Mouse (Mus musculus) ES-E14 (cell line): ENCODE results near the gene Izumo1. TPM values are rescaled to one million over a fixed set of nuclear protein-coding genes. Genes with fewer than 3 reads are reported as not detected.
A peak's percentile ranks its signal among the peaks of the same experiment; 100 is the strongest.

Experiments used
- DNase-seq: peaks from one replicate; pipeline ENCODE4 v3.0.0-alpha.2; 2013; ENCODE audit warnings: low read depth, low spot score
- H3K27ac ChIP-seq: 2 replicates; pipeline ENCODE4 v1.5.1; 2012; ENCODE audit warnings: low read depth, mild to moderate bottlenecking, low read length, moderate library complexity, mixed read lengths; ENCODE audit not compliant: poor library complexity, insufficient read depth, severe bottlenecking
- H3K36me3 ChIP-seq: 2 replicates; pipeline ENCODE4 v1.6.1; 2012; ENCODE audit warnings: mild to moderate bottlenecking, low read length, moderate library complexity, mixed read lengths; ENCODE audit not compliant: control insufficient read depth, poor library complexity, insufficient read depth, severe bottlenecking
- H3K4me1 ChIP-seq, 2 experiments: fragments of 150-350 bp in 1 of 2; sonication (generic) in 1 of 2; 2 replicates each; pipeline ENCODE4 v1.6.1; 2012; ENCODE audit warnings: low read length in 2 of 2, mild to moderate bottlenecking in 1 of 2, mixed read lengths in 1 of 2; ENCODE audit not compliant: control insufficient read depth in 2 of 2, insufficient read depth in 2 of 2, poor library complexity in 1 of 2
- H3K4me3 ChIP-seq, 2 experiments: fragments of 150-350 bp in 1 of 2; sonication (generic) in 1 of 2; 2 replicates each; pipeline ENCODE4 v1.5.1; 2012; ENCODE audit warnings: low read length in 2 of 2, low read depth in 1 of 2, mild to moderate bottlenecking in 1 of 2, mixed read lengths in 1 of 2; ENCODE audit not compliant: insufficient read depth in 1 of 2, poor library complexity in 1 of 2, severe bottlenecking in 1 of 2
- H3K9ac ChIP-seq: 2 replicates; pipeline ENCODE4 v1.6.1; 2012; ENCODE audit warnings: low read depth, mild to moderate bottlenecking, low read length, mixed read lengths; ENCODE audit not compliant: poor library complexity, insufficient read depth, severe bottlenecking
- H3K9me3 ChIP-seq: fragments of 150-350 bp; sonication (generic); 2 replicates; pipeline ENCODE4 v1.6.1; 2012; ENCODE audit warnings: low read depth, mild to moderate bottlenecking, low read length; ENCODE audit not compliant: control insufficient read depth, insufficient read depth
- CHD2 ChIP-seq: IDR thresholded peaks from 2 replicates; pipeline ENCODE4 v1.6.1; 2014; ENCODE audit warnings: mild to moderate bottlenecking, low read depth, low read length, inconsistent platforms
- HCFC1 ChIP-seq: IDR thresholded peaks from 2 replicates; pipeline ENCODE4 v1.6.1; 2012; ENCODE audit warnings: low read length, inconsistent platforms, borderline replicate concordance; ENCODE audit not compliant: insufficient read depth
- MAFK ChIP-seq: IDR thresholded peaks from 2 replicates; pipeline ENCODE4 v1.6.1; 2014; ENCODE audit warnings: mild to moderate bottlenecking, low read depth, low read length, inconsistent platforms; ENCODE audit not compliant: insufficient read depth
- ZC3H11A ChIP-seq: IDR thresholded peaks from 2 replicates; pipeline ENCODE4 v1.6.1; 2012; ENCODE audit warnings: low read depth, mild to moderate bottlenecking, inconsistent platforms, low read length, borderline replicate concordance
- ZNF384 ChIP-seq: IDR thresholded peaks from 2 replicates; pipeline ENCODE4 v1.6.1; 2012; ENCODE audit warnings: low read depth, low read length, inconsistent platforms
- in situ Hi-C, 2 experiments: fragments of 600-800 bp; cut with MboI; formaldehyde crosslinking; loops; one replicate each; pipeline ENCODE4 v1.15.1; 2025; ENCODE audit warnings: low sequenced_read_pairs in 2 of 2, inconsistent platforms in 1 of 2; ENCODE audit not compliant: unreplicated experiment in 2 of 2
- total RNA-seq: library from RNA; depleted of rRNA; stranded (reverse); fragments of 300-350 nt; gene quantifications from 2 replicates; pipeline ENCODE4 v1.2.3, GENCODE M21; 2012

Gene Izumo1
- total RNA-seq, 1 experiment: 0.31 TPM

DNA sequence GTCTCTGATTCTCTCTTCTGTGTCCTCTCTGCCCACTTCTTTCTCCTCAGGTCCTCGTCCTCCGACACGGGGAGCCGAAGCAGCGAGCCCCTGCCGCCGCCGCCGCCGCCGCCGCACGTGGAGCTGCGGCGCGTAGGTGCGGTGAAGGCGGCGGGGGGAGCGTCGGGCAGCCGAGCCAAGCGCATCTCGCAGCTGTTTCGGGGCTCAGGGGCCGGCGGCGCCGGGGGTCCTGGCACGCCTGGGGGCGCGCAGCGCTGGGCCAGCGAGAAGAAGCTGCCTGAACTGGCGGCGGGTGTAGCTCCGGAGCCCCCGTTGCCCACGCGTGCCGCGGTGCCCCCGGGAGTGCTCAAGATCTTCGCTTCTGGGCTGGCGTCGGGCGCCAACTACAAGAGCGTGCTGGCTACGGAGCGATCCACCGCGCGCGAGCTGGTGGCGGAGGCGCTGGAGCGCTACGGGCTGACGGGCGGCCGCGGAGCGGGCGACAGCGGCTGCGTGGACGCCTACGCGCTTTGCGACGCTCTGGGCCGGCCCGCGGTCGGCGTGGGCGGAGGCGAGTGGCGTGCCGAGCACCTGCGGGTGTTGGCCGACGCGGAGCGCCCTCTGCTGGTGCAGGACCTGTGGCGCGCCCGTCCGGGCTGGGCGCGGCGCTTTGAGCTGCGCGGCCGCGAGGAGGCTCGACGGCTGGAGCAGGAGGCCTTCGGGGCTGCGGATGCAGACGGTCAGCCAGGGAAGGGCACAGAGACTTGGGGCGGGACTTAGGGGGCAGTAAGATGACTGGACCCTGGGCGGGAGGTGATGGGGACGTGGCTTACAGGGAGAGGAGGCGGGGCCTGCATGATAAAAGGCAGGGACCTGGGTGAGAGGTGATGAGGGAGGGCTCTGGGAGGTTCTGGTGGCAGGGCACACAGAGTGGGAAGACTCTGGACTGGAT lies 7.0 kb downstream of the Izumo1 start:
- 0 out of 2 replicates have a peak, but pooled peaks have one; percentile 5 for TF ChIP-seq ZC3H11A
- no peak for TF ChIP-seq ZNF384
- 0 out of 2 replicates have a peak, but pooled peaks have one; percentile 46 for TF ChIP-seq HCFC1
- H3K27ac ChIP-seq: no peak overlapping the region
- peak overlapping the region; percentile 70 to 83 for H3K4me3 ChIP-seq

DNA sequence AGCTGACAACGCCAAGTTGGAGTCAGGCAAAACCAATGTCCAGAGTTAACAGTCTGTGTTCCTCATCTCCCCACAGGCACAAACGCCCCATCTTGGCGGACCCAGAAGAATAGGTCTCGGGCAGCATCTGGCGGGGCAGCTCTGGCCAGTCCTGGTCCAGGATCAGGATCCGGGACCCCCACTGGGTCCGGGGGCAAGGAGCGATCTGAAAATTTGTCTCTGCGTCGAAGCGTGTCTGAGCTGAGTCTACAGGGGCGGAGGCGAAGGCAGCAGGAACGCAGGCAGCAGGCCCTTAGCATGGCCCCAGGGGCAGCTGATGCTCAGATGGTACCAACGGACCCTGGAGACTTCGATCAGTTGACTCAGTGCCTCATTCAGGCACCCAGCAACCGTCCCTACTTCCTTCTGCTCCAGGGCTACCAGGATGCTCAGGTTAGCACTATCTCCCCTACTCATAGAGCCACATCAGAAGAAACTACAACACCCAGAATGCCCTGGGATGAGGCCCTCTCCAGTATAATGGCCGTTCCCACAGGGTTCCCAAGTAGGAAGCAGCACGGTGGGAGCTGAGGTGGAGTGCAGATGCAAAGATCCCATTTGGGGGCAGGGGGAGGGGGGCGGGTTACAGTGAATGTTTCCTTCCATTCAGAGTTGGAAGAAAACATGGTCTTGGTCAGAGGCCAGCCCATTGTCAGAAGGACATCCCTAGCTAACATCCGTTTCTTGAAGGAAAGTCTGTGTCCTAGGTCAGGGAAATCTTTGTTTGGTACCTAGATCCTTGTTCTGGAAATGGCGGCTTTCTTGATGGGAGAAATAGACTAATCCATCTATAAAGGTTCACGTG lies 8.7 kb downstream of the Izumo1 start:
- H3K4me3 ChIP-seq: peak overlapping the region; percentile 9 to 47; a peak in 2 of 4 replicates
- no peak overlapping the region for H3K27ac ChIP-seq
- H3K9me3 ChIP-seq: no peaks in the 10 kb centered on the region
- no peak overlapping the region for H3K9ac ChIP-seq
- DNase-seq: no peak
- H3K36me3 ChIP-seq: no peaks in the 10 kb centered on the region
- H3K4me1 ChIP-seq: peaks cover 0 to 11% of the 10 kb centered on the region in 2 experiments; a peak in 1 of 4 replicates
- in situ Hi-C loops: no loop called here
- TF ChIP-seq ZNF384: no peak
- TF ChIP-seq HCFC1: peak; percentile 90

More for the DNA sequence above, 7.0 kb downstream of the Izumo1 start:
- H3K4me1 ChIP-seq: peaks cover 0 to 11% of the 10 kb centered on the region in 2 experiments; a peak in 1 of 4 replicates
- H3K36me3 ChIP-seq: no peaks in the 10 kb centered on the region
- in situ Hi-C loops: no loop called here
- peak overlapping the region; percentile 77 for H3K9ac ChIP-seq
- H3K9me3 ChIP-seq: no peaks in the 10 kb centered on the region
- peak; percentile 78 for DNase-seq

DNA sequence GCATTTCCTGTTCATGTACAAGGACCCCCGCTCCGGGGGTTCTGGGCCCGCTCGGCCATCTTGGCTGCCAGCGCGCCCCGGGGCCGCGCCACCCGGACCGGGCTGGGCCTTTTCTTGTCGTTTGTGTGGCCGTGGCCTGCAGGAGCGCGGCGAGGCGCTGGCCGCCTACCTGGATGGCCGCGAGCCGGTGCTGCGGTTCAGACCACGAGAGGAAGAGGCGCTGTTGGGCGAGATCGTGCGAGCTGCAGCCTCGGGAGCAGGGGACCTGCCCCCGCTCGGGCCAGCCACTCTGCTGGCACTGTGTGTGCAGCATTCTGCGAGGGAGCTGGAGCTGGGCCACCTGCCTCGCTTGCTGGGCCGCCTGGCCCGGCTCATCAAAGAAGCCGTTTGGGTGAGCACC lies 10.9 kb downstream of the Izumo1 start:
- no peak overlapping the region for H3K27ac ChIP-seq
- no peaks in the 10 kb centered on the region; the same call in 1 of the 2 replicates for H3K36me3 ChIP-seq
- peak overlapping the region; percentile 64 for H3K9ac ChIP-seq
- no peaks in the 10 kb centered on the region for H3K9me3 ChIP-seq
- TF ChIP-seq ZC3H11A (no peak), MAFK (no peak), ZNF384 (no peak), CHD2 (no peak), HCFC1 (no peak)
- peaks cover 1 to 7% of the 10 kb centered on the region in 2 experiments; a peak in 2 of 4 replicates for H3K4me1 ChIP-seq
- DNase-seq: no peak
- in situ Hi-C loops: no loop called here
- peak overlapping the region; percentile 49 to 52; a peak in 3 of 4 replicates for H3K4me3 ChIP-seq

DNA sequence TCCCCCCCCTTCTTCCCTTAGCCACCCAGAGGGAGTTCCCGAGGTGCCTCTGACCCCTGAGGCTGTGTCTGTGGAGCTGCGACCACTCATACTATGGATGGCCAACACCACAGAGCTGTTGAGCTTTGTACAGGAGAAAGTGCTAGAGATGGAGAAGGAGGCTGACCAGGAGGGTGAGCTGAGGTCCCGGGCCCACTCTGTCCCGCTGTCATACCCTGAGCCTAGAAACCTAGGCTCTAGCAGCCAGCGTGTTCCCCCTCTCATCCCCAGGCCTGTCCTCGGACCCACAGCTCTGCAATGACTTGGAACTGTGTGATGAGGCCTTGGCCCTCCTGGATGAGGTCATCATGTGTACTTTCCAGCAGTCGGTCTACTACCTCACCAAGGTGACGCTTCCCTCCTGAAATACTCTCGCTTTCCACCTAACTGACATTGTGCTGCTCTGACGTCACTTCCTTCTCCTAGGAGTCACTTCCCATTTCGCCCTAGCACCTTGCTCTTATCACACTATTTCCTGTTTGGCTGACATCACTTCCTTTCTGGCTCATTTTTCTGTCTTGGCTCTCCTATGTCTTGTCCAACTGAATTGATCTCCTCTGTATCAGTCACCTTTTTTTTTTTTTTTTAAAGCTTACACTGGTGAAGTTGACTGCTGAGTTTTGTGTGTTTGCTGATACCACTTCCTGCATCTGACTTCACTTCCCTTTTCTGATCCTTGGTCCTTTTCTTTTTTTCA lies 13.5 kb downstream of the Izumo1 start:
- H3K9ac ChIP-seq: no peak overlapping the region
- in situ Hi-C loops: no loop called here
- H3K9me3 ChIP-seq: no peaks in the 10 kb centered on the region
- peaks cover 2% of the 10 kb centered on the region; the same call in 1 of the 2 replicates for H3K36me3 ChIP-seq
- TF ChIP-seq ZNF384 (0 out of 2 replicates have a peak, but pooled peaks have one; percentile 8), ZC3H11A (no peak)
- no peak overlapping the region for H3K27ac ChIP-seq
- DNase-seq: no peak
- peaks cover 1 to 10% of the 10 kb centered on the region in 2 experiments; a peak in 2 of 4 replicates for H3K4me1 ChIP-seq
- H3K4me3 ChIP-seq: no peak overlapping the region
